Mouse (Mus musculus) midbrain, embryonic 16.5 days (tissue): Measurements from ENCODE around the gene Ttc3. TPM values are rescaled to one million over a fixed set of nuclear protein-coding genes. Genes with fewer than 3 reads are reported as not detected.
A peak's percentile ranks its signal among the peaks of the same experiment; 100 is the strongest.
"Not testable (repeated sequence)": the region's sequence is repeated elsewhere in the genome, so short reads cannot be mapped to it uniquely, and the experiment has no call there.

Source experiments
- ATAC-seq: fragments of 200-750 bp; cut with Nextera tagmentation; 2 replicates; pipeline ENCODE4 v1.8.0; 2017; ENCODE audit warnings: moderate TSS enrichment
- H3K27ac ChIP-seq: fragments of 300-500 bp; sonication (generic); 2 replicates; pipeline ENCODE4 v1.5.1; 2014; ENCODE audit warnings: mild to moderate bottlenecking, low read length, mixed read lengths
- H3K27me3 ChIP-seq: fragments of 300-500 bp; sonication (generic); 2 replicates; pipeline ENCODE4 v1.6.1; 2014; ENCODE audit warnings: low read depth, low read length, mixed read lengths; ENCODE audit not compliant: control insufficient read depth, insufficient read depth
- H3K36me3 ChIP-seq: fragments of 300-500 bp; sonication (generic); 2 replicates; pipeline ENCODE4 v1.6.1; 2014; ENCODE audit warnings: mild to moderate bottlenecking, low read length, moderate library complexity, mixed read lengths; ENCODE audit not compliant: control insufficient read depth, insufficient read depth
- H3K4me1 ChIP-seq: fragments of 300-500 bp; sonication (generic); 2 replicates; pipeline ENCODE4 v1.6.1; 2014; ENCODE audit warnings: mild to moderate bottlenecking, low read length, mixed read lengths; ENCODE audit not compliant: control insufficient read depth, insufficient read depth
- H3K4me2 ChIP-seq: fragments of 300-500 bp; sonication (generic); 2 replicates; pipeline ENCODE4 v1.6.1; 2014; ENCODE audit warnings: mild to moderate bottlenecking, low read length, mixed read lengths
- H3K4me3 ChIP-seq: fragments of 300-500 bp; sonication (generic); 2 replicates; pipeline ENCODE4 v1.5.1; 2014; ENCODE audit warnings: low read depth, mild to moderate bottlenecking, low read length, moderate library complexity, mixed read lengths
- H3K9ac ChIP-seq: fragments of 300-500 bp; sonication (generic); 2 replicates; pipeline ENCODE4 v1.6.1; 2014; ENCODE audit warnings: low read depth, low read length, mixed read lengths
- H3K9me3 ChIP-seq: fragments of 300-500 bp; sonication (generic); replicated peaks from 2 replicates; pipeline ENCODE4 v1.6.1; 2014; ENCODE audit warnings: mild to moderate bottlenecking, low read length, mixed read lengths; ENCODE audit not compliant: control insufficient read depth, poor library complexity, severe bottlenecking
- WGBS: fragments of 180-500 bp; shearing (Covaris S2); extraction: QIAGEN DNeasy Blood & Tissue Kit; methylation state at CpG from one replicate; pipeline ENCODE4 v1.1.7; 2014; 5-methylcytosine and 5-hydroxymethylcytosine counted together
- polyA plus RNA-seq: library from polyadenylated mRNA; unstranded; fragments of >200 nt; fragmentation: Nextera tagmentation; extraction: Ambion mirVana; gene quantifications from 2 replicates; pipeline ENCODE4 v1.2.1, GENCODE M21; 2015

Gene Ttc3
- polyA plus RNA-seq, 1 experiment from 2014 or later: 1,007 TPM

- 33% methylated on average over 5 of the region's 5 CpGs for WGBS
Measured at GRCm38 (mm10) chr16:94335656-94336055, 34.8 kb upstream of the Ttc3 start.

GRCm38 (mm10) chr16:94339164-94340160, 31.0 kb upstream of the Ttc3 start:
- not testable (repeated sequence) for H3K4me3 ChIP-seq, ATAC-seq, H3K27me3 ChIP-seq, H3K4me2 ChIP-seq, H3K27ac ChIP-seq, H3K4me1 ChIP-seq, H3K9ac ChIP-seq, H3K9me3 ChIP-seq, H3K36me3 ChIP-seq
- 92% methylated on average over 18 of the region's 22 CpGs for WGBS

More at GRCm38 (mm10) chr16:94335656-94336055, 34.8 kb upstream of the Ttc3 start:
- no peaks in the 10 kb centered on the region for H3K4me1 ChIP-seq
- H3K9ac ChIP-seq: no peak overlapping the region
- no peak for ATAC-seq
- no peaks in the 10 kb centered on the region for H3K9me3 ChIP-seq
- no peaks in the 10 kb centered on the region for H3K36me3 ChIP-seq
- H3K27me3 ChIP-seq: no peaks in the 10 kb centered on the region
- H3K4me3 ChIP-seq: no peak overlapping the region
- no peak overlapping the region for H3K27ac ChIP-seq
- no peak overlapping the region for H3K4me2 ChIP-seq

GRCm38 (mm10) chr16:94345733-94346132, 24.7 kb upstream of the Ttc3 start:
- ATAC-seq: no peak
- no peak overlapping the region for H3K4me3 ChIP-seq
- no peak overlapping the region for H3K9ac ChIP-seq
- 83% methylated on average over 1 of the region's 1 CpGs for WGBS
- no peaks in the 10 kb centered on the region for H3K4me1 ChIP-seq
- H3K9me3 ChIP-seq: no peaks in the 10 kb centered on the region
- H3K36me3 ChIP-seq: no peaks in the 10 kb centered on the region
- H3K27ac ChIP-seq: no peak overlapping the region
- H3K27me3 ChIP-seq: no peaks in the 10 kb centered on the region
- no peak overlapping the region for H3K4me2 ChIP-seq

- H3K27ac ChIP-seq: no peak overlapping the region
- H3K4me3 ChIP-seq: no peak overlapping the region
- 80% methylated on average over 7 of the region's 7 CpGs for WGBS
Measured at GRCm38 (mm10) chr16:94347080-94347731, 23.2 kb upstream of the Ttc3 start.

GRCm38 (mm10) chr16:94348779-94349178, 21.6 kb upstream of the Ttc3 start:
- Histone ChIP-seq H3K9ac (no peak overlapping the region), H3K4me3 (no peak overlapping the region), H3K27ac (no peak overlapping the region), H3K36me3 (no peaks in the 10 kb centered on the region), H3K27me3 (no peaks in the 10 kb centered on the region), H3K9me3 (no peaks in the 10 kb centered on the region), H3K4me1 (no peaks in the 10 kb centered on the region), H3K4me2 (no peak overlapping the region)
- 80% methylated on average over 2 of the region's 2 CpGs for WGBS
- no peak for ATAC-seq

More at GRCm38 (mm10) chr16:94347080-94347731, 23.2 kb upstream of the Ttc3 start:
- H3K4me2 ChIP-seq: no peak overlapping the region
- H3K27me3 ChIP-seq: no peaks in the 10 kb centered on the region
- no peaks in the 10 kb centered on the region for H3K4me1 ChIP-seq
- H3K9ac ChIP-seq: no peak overlapping the region
- ATAC-seq: no peak
- H3K9me3 ChIP-seq: no peaks in the 10 kb centered on the region
- H3K36me3 ChIP-seq: no peaks in the 10 kb centered on the region

- Histone ChIP-seq H3K4me3 (no peak overlapping the region), H3K4me2 (no peak overlapping the region), H3K36me3 (no peaks in the 10 kb centered on the region), H3K27me3 (no peaks in the 10 kb centered on the region), H3K27ac (no peak overlapping the region), H3K9me3 (no peaks in the 10 kb centered on the region), H3K9ac (no peak overlapping the region; the same call in 1 of the 2 replicates), H3K4me1 (no peaks in the 10 kb centered on the region)
- no peak for ATAC-seq
- 59% methylated on average over 11 of the region's 11 CpGs for WGBS
Measured at GRCm38 (mm10) chr16:94349588-94350286, 20.7 kb upstream of the Ttc3 start.

- ATAC-seq: no peak; the same call in 1 of the 2 replicates
- Histone ChIP-seq H3K4me3 (no peak overlapping the region), H3K27ac (no peak overlapping the region), H3K9me3 (no peaks in the 10 kb centered on the region), H3K4me2 (no peak overlapping the region), H3K9ac (no peak overlapping the region), H3K4me1 (no peaks in the 10 kb centered on the region), H3K27me3 (no peaks in the 10 kb centered on the region), H3K36me3 (no peaks in the 10 kb centered on the region)
- 70% methylated on average over 10 of the region's 10 CpGs for WGBS
Measured at GRCm38 (mm10) chr16:94350287-94350677, 20.1 kb upstream of the Ttc3 start.

- H3K9me3 ChIP-seq: no peaks in the 10 kb centered on the region
- H3K27ac ChIP-seq: no peak overlapping the region
- H3K4me1 ChIP-seq: no peaks in the 10 kb centered on the region
- H3K36me3 ChIP-seq: no peaks in the 10 kb centered on the region
- H3K4me2 ChIP-seq: no peak overlapping the region
- H3K9ac ChIP-seq: no peak overlapping the region
- 55% methylated on average over 9 of the region's 9 CpGs for WGBS
- no peak overlapping the region for H3K4me3 ChIP-seq
- H3K27me3 ChIP-seq: no peaks in the 10 kb centered on the region
- ATAC-seq: 0 out of 2 replicates have a peak, but pooled peaks have one; percentile 73
Measured at GRCm38 (mm10) chr16:94354450-94354849, 16.0 kb upstream of the Ttc3 start.
